Mouse (Mus musculus) fibroblast of lung, adult 2 months (primary cell): ENCODE data around the gene Galnt18.

Source experiments
- DNase-seq: peaks from one replicate; pipeline ENCODE4 v3.0.0-alpha.2; 2011; ENCODE audit warnings: low read depth

Galnt18 gene

DNA sequence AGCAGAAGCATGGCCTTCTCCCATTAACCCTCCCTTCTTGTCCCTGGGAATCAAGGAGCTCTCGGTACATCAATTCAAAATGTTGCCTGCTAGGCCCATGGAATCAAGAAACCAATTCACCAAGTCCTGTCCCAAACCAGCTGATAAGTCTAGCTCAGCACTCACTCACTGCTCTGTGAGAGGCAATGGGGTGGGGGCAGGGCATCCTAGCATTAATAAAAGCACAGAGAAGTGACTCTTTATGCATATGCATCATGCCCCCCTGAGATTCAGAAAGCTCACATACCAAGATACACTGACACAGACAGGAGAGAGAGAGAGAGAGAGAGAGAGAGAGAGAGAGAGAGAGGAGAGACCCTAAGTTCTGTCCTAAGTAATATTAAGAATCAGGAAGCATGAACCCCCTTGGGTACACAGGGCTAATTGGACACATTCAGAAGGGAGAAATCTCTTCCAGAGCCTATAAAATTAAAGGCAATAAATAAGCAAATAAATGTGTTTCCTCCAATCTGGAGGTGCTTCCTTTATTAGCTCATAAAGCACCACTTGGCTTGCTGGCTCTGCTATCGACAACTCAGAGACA is 141.8 kb downstream of the Galnt18 start:
- DNase-seq, result no peak

DNA sequence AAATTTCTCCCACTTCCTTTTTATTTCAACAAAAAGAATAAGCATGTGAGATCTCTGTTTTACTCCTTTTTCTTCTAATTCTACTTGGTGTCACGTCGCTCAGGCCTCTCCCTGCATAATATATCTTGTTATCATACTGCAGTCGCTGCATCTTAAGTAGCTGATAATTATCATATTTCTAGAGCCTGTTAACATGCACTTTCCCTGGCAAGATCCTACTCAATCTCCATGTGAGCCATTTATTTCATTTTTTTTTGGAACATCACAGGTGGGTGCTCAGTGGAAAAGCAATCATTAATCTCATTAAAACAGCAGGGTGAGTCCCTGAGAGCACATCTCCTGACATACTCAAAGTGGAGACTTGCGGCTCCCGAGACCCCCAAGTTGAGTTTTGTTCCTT is 143.3 kb downstream of the Galnt18 start:
- DNase-seq, result no peak

DNA sequence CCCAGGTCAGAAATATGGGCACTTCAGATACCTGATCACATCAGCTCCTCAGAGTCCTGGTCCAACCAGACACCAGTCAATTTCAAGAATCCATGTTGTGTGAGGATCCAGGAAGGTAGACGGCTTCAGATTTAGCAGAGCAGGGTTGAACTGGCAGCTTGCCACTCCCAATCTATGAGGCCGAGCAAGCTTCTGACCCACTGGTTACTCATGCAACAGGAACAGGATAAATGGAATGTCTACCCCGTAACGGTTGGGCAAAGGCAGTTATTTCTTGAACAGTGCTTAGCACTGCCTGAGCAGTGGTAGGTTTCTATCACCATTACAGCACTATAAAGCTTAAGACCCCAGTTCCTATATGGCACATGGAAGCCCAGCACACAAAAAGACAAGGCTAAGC is 148.5 kb downstream of the Galnt18 start:
- peak; percentile 31 for DNase-seq

DNA sequence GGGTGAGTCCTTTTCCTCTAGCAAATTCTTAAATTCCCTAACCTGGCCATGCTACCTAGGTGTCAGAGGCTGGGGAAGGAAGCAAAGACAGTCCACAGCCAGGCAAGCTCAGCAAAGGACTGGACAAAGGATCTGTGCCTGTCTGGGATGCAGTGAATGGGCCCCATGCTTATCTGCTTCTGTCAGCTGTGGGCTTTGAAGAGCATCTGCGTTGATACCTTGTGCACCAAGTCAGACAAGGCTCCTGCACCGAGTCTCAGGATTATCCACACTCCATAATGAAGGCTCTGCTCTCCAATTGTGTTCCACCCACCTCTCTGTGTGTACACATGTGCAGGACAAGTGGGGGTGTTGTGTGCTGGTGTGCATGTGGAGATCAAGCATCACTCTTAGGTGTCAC is 153.5 kb downstream of the Galnt18 start:
- DNase-seq, result no peak

DNA sequence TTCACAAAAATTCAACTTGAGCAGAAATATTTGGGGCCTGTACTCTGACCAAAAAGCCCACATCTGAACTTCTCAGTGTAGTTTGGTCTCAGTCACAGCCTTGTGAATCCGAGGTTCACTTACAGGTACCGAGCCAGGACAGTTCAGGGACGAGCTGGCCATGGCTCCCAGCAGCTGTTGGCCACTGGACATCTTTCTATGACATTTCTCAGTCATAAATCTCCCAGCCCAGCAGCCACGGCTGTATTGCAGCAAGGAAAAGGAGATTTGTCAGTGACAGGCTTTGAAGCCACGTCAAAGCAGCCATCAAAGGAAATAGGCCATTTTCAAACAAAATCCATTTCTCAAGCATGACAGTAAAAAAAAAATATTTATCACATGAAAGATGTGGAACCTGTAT is 154.0 kb downstream of the Galnt18 start:
- DNase-seq, result no peak

DNA sequence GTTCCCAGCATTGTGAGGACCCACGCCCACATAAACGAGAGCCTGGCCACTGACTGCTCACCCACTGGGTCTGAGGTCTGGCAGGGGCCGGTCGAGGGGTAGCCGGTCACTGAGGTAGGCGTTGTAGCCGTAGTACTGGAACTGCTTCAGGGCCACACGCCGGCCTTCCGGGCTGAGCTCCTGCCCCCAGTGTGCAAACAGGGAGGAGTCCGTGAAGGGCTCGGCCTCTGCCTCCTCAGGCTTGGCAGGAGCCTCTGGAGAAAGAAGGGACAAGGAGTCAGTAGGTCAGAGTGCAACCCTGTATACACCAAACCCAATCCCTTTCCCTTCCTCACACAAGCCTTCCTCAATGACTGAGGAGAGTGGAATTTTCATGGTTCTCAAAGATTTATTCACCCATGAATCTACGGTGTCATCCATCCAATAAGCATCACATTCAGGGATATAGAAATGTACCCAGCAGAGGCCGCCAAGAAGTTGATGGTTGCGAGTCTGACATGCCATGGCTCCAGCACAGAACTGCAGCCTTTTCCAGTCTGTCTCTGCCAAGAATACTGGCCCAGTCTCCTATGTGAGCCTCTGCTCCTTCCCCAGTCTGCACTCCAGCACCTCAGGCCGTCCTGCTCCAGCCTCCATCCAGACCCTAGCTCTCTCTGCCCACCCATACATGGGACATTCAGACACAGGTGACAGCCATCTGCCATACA is 163.4 kb downstream of the Galnt18 start:
- peak; percentile 26 for DNase-seq

DNA sequence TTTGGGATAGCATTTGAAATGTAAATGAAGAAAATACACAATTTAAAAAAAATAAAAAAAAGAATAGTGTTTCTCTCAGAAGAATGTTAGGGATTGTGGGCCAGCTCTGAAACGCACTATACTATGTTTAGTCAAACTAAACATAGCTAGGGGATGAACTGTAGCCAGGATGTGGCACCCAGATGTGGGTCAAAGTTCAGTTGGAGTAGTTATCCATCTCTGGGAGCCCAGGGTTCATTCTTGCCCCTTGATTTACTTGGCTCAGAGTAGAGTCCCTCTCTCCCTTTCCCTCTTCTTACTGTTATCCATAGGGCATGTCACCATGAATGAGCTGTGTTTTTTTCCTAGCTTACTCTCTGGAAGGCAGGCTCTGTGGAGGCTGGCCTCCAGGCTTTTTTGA is 165.3 kb downstream of the Galnt18 start:
- DNase-seq, result no peak

DNA sequence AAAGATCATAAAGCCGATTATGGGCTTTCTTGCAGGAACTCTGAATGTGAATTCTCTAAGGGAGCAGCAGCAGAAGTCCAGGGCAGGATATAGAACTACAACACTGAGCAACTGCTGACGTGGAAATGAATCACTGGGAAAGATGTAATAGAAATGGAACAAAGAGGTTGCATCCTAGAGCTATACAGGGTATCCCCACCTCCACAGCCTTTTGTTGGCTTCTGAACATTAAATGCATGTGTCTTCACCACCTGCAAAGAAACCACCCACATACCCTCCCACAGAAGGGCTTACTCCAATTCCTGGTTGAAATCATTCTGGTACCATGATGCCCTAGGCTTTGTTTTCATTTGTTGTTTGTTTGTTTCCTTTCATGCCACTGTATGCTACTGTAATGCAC is 172.3 kb downstream of the Galnt18 start:
- no peak for DNase-seq

DNA sequence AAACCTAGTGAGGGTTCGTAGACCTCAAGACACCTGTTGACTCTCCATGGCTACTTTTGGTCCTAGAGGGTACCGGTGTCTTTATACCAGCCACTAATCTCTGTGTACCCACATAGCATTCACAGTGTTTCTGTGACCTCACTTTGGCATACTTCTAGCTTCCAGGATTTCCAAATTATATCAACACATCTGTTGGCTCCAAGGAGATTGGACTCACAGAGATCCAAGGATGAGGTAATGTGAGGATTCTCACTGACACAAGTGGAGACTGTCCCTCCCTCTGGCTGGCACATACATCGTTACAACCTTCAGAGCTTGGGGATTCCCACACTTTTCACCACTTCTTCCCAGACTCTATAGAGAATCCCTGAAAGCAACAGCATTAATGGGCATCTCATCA is 173.7 kb downstream of the Galnt18 start:
- DNase-seq, result no peak

DNA sequence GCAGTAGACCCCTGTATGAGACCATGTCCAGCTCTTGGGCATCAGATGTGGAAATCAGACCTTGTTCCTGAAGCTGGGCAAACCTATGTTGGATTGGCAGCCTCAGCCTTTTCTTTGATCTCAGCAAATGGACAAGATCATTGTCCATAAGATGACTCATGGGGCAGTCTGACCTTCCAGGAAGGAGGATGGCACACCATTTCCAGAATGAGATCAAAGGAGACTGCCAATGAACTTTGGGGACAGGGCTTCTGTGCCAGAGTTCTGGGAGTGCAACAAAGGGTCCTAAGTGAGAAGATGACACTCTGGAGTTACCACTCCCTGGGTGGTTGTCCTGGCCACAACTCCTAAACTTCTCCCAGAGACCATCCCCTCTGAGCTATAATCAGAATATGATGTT is 174.1 kb downstream of the Galnt18 start:
- DNase-seq, result no peak

DNA sequence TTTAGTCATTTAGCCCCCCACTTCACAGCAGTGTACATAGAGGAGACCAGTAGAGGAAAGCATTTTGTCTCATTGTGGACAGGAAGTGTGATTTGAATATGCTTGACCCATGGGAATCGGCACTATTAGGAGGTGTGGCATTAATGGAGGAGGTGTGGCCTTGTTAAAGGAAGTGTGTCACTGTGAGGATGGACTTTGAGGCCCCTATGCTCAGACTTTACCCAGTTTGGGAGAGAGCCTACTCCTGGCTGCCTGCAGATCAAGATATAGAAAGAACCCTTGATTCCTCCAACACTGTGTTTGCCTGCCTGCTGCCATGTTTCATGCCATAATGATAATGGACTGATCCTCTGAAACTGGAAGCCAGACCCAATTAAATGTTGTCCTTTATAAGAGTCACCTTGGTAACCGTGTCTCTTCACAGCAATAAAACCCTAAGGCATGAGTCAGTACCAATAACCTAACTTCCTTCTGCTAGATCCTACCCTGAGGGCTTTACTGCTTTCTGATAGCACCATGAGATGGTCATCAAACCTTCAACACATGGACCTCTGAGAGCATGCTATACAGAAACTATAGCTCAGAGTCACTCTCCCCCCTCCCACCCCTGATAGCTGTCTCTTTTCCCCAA is 175.1 kb downstream of the Galnt18 start:
- DNase-seq, result no peak

DNA sequence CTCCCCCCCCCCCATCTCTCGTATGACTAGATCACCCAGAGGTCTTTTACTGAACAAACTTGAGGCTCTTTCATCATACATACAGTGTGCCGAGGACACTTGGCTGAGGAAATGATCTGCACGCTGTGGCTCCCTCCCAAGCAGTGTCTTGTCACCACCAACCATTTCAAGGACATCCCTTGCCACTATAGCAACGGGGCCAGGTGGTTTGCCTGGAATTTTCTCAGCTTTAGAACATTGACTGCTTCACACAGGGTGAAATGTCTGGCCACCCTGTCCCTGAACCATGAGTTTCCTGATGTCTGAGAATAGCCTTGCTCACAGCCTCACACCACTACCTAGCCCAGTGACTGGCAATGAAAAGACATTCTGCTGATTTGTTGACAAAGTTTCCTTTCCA is 176.6 kb downstream of the Galnt18 start:
- no peak for DNase-seq

DNA sequence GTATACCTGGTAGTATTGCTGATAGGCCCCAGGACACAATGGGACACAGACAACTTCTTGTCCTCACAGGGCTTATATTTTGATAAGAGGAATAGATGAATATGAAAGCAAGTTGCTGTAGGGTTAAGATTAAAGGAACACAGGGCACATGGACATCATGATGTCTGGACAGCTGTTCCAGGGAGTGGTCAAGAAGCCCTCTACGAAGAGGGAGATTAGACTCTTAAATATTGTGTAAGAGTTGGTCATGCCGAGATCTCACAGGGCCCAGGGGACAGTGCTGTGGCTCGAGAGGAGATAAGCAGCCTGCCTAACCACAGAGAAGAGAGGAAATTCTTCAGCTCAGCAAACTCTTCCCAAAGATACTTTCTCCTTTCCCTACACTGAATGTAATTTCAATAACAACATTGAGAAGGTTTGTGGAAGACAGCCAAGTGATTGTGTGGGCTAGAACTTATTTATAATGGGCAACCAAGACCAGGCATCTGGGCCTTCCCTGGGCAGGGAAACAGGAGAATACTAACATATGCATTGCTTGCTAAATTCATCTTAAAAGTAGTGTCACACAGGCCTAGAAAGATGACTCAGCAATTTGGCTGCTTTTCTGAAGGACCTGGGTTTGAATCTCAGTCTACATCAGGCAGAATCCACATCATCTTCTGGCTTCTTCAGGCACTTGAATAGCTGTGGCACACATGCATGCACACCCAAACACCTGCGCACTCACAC is 178.3 kb downstream of the Galnt18 start:
- DNase-seq, result no peak

DNA sequence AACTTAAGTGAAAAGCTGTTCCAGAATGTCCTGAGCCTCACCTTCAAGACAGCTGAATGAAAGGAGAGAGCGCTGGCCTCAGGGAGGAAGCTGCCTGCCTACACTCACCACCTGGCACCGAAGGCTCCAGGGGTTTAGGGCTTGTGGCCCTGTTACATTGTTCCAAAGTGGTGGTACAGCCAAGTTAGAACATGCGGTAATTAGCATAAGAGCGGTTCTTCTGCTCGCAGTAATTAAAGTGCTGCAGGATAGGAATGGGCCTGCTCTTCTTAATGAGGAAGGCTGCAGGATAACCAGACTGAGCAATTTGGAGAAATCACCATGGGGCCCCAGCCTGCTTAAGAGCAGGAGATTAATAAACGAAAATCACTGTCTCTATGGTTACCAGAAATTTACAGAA is 179.0 kb downstream of the Galnt18 start:
- DNase-seq, result no peak

DNA sequence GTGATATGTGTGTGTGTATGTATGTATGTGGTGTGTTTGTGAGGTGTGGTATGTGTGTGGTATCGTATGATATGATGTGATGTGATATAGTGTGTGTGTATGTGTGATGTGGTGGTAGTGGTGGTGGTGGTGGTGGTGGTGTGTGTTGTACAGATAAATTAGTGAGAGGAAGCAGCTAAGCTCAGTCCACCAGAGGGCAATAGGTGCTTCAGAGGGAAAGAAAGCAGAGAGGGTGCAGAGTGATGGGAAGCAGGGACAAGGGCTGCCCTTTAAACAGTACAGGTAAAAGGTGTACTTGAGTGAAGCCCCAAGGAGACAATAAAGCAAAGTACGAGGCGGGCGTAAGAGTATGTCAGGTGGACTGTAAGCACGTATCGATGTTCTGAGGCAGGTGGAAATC is 186.1 kb downstream of the Galnt18 start:
- no peak for DNase-seq

DNA sequence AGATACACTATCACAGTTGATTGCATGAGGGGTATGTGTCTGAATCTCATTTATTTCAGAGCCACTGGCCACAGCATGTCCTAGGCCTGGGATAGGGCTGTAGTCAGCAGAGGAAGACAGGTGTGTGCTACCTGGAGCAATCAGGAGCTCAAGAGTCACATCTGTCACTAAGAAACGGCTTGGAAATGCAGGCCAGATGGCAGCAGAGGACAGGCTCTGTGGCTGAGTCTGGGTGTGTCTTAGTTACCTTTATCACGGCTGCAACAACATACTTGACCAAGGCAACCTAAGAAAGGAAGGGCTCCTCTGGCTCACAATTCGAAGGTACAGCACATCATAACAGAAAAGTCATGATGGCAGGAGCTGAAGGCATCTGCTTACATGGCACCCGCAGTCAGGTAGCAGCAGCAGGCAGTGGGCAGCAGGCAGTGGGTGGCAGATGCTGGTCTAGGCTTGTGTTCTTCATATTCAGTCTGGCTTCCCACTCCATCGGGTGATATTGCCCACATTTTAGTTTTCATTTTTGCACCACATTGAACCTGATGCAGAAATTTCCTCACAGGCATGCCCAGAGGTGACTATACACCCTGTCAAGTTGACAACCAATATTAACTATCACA is 190.2 kb downstream of the Galnt18 start:
- DNase-seq, result no peak

DNA sequence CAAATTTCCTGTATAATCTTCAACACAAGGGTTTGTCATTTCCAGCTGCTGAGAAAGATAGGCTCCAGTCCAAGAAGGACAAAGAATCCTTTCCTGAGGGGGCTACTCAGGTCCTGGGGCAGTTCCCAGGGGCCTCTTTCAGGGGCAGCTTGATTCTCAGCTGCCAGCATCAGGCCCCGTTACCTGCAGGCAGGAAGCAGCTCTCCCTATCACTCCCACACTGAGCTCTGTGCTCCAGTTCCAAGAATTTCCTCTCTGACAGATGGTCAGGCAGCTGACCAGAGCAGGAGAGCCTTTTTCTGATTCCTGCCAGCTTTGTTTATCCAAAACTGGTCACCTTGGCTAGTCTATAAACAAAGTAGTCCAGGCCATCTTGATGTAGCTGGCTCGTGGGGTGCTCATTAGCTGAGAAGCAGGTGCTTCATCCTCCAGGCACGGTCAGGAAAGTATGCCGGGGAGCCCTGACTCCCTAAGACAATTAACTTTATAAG is 191.4 kb downstream of the Galnt18 start:
- no peak for DNase-seq

DNA sequence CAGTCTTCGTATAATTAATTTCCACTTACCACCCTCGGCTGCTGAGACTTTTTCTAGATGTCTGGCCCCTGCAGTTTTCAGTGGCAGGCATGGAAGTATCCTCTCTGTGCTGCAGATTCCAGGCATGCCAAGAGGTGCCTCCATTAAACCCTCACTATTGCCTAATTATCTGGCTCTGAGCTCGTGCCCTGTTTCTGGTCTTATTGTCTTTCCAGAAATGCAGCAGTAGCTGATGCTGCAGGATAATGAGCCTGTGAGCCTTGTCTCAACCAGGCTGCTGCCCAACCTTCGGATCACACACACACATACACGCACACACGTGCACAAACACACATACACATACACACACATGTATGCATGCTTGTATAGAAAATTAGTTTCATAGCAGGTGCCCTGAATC is 199.2 kb downstream of the Galnt18 start:
- no peak for DNase-seq

DNA sequence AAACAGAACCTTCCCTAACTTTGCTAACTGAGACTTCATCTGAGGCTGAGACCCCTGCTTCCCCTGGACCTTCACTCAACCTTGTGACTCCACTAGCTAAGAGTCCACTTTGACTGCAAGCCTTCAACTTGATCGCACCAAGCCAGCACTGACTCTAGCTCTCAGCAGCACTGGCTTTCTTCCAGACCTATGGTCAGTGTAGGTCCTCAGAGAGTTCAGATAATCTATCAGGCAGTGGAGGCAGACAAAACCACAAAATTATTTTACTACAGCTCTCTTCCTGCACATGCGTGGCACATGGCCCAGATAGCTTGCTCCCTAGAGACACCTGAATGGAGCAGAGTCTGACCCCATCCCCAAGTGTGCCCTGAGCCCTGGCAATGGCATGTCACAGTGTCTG is 204.7 kb downstream of the Galnt18 start:
- DNase-seq, result no peak

DNA sequence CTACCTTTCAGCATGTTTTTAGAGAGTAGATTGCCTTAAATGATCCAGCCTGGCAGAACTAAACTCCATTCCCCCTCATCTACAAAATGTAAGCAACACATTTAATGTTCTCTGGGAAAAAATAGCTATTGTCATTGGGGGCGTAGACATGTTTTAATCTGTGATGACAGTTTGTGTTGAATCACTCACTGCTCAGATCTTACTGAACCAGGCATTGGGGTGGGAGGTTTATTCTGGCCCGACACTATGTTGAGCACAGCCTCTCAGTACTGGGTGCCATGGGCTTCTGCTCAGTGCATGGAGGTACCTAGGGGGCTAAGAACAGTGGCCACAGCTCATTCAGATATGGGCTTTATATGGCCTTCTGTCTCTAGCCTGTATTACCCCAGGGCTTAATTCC is 207.4 kb downstream of the Galnt18 start:
- DNase-seq, result no peak

DNA sequence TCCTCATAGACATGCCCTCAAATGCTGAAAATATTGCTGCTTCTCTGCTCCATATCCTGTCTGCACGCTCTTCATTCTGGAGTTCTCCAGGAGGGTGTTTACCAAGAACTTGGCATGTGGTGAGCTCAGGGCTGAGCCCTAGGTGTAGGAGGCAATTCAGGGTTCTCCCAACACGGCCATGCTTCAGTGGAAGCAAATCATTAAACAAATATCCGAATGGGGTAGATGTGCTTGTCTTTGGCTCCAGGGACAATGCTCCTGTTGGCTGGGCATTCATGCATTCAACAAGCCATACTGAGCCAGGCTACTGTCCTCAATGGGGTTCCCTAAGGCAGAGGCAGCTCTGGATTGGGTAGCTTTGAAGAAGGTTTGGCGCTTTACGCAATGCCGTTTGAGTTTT is 212.9 kb downstream of the Galnt18 start:
- no peak for DNase-seq

DNA sequence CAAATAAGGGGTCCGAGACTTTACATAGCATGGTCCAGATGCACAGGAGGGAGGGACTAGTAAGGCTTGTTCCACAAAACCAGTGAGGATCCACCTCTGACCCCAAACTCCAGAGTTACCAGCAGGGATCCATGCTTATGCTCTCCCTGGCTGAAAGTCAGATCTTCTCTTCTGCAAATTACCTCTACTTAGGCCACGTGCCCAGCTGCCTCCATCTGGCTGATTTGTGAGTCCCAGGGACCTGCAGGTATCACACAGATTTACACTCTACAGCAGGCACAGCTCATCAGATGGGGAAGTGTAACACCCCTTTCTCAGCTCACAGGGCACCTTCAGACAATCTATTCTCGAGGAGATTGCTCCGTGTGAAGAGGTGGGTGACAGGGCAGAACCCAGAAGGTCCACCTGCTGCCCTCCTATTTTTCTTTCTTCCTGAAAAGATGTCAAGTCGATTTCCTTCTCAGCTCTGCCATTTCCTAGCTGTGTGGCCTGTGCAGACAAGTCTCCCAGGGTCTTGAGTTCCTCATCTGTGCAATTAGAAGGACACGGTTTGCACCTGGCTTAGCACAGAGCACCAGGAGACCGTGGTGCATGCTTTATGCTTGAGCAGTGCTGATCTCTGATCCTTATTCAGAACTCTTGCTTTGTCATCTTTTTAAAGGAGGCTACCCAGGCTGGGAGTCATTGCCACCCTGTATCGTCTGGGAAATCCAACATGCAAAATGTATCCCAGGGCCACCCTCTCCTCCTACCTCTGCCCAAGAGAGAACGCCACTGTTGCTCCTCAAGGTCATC is 216.3 kb downstream of the Galnt18 start:
- no peak for DNase-seq
